ENCODE assay signal across 8 mouse cellular contexts in the genomic region with DNA sequence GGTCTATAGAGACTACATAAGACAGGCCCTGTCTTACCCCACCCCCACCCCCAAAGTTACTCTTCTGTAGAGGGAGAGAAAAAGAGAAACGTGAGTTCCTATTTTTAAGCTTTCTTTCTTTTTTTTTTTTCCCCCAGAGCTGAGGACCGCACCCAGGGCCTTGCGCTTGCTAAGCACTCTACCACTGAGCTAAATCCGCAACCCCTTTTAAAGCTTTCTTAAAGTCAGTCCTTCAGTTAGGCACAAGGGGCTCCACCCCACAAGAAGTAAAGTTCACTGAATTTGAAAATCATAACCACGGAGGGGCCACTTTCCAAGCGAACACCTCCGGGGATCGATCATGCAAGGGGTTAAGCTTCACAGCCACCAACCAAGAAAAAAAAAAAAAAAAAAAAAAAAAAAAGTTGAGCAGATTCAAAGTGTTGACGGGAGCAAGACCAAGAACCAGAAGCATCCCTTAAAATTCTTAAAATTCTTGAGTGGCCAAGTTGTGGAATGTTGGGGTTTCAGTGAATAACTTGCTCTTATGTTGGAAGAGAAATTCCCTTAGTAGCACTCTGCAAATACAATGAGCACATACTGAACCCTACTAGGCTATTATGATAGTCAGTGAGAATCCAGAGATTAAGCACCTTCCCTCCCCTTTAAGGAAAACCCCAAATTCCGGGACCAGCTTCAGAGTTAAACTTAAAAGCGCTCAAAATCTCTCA. TPM values are rescaled to one million over a fixed set of nuclear protein-coding genes. Genes with fewer than 3 reads are reported as not detected.
A peak's percentile ranks its signal among the peaks of the same experiment; 100 is the strongest.
DNase-seq lines count a peak whose midpoint lies in the region; ATAC-seq and TF ChIP-seq lines count a peak whose summit lies in the region.

No protein-coding gene starts in this region.

- H3K9me3 ChIP-seq in heart, embryonic 10.5 days, result no peaks in the 10 kb centered on the region
- H3K9me3 ChIP-seq in ES-E14 (ENCODE audit: control insufficient read depth, insufficient read depth, low read depth, low read length), result no peaks in the 10 kb centered on the region
- H3K9me3 ChIP-seq in heart, embryonic 16.5 days (replicated peaks; ENCODE audit: control insufficient read depth, low read length), result no peaks in the 10 kb centered on the region

- ATAC-seq in heart, embryonic 16.5 days (replicated peaks; ENCODE audit: extremely low read depth, insufficient read depth, low FRiP score), result no peak

- peak overlapping the region; percentile 81 for H3K9ac ChIP-seq in ES-E14 (ENCODE audit: insufficient read depth, low read depth, low read length, poor library complexity, severe bottlenecking)
- H3K9ac ChIP-seq in heart, embryonic 16.5 days (ENCODE audit: low read length), result peak overlapping the region; percentile 84

- in situ Hi-C loops in ES-E14 (cut with MboI; ENCODE audit: low sequenced_read_pairs in 2 of 2, unreplicated experiment in 2 of 2), result no loop called here

- peak overlapping the region; percentile 75 for H3K4me3 ChIP-seq in heart, embryonic 10.5 days
- peak overlapping the region; percentile 83 to 85 for H3K4me3 ChIP-seq in ES-E14 (ENCODE audit: insufficient read depth in 1 of 2, low read depth in 1 of 2, low read length in 2 of 2, poor library complexity in 1 of 2, severe bottlenecking in 1 of 2)
- H3K4me3 ChIP-seq in heart, embryonic 16.5 days (ENCODE audit: low read length), result peak overlapping the region; percentile 89
- peak overlapping the region; percentile 97 for H3K4me3 ChIP-seq in macrophage (ENCODE audit: inconsistent target)

- peak overlapping the region; percentile 97 for H3K4me2 ChIP-seq in heart, embryonic 16.5 days (ENCODE audit: low read depth, low read length)

- no peaks in the 10 kb centered on the region for H3K36me3 ChIP-seq in heart, embryonic 10.5 days
- H3K36me3 ChIP-seq in ES-E14 (ENCODE audit: control insufficient read depth, insufficient read depth, low read length, poor library complexity, severe bottlenecking) (no peaks in the 10 kb centered on the region), macrophage (ENCODE audit: inconsistent target) (peaks cover under 1% of the 10 kb centered on the region; the same call in 1 of the 2 replicates)
- no peaks in the 10 kb centered on the region for H3K36me3 ChIP-seq in heart, embryonic 16.5 days (ENCODE audit: control insufficient read depth, insufficient read depth)

- H3K27me3 ChIP-seq in heart, embryonic 10.5 days (ENCODE audit: insufficient read depth, poor library complexity, severe bottlenecking), result no peaks in the 10 kb centered on the region
- no peaks in the 10 kb centered on the region for H3K27me3 ChIP-seq in heart, embryonic 16.5 days (ENCODE audit: control insufficient read depth, insufficient read depth, low read length)

- H3K4me1 ChIP-seq in heart, embryonic 10.5 days, result 0 out of 2 replicates have a peak, but pooled peaks cover 3% of the 10 kb centered on the region
- no peaks in the 10 kb centered on the region; a peak in 1 of 4 replicates for H3K4me1 ChIP-seq in ES-E14 (ENCODE audit: control insufficient read depth in 2 of 2, insufficient read depth in 2 of 2, low read length in 2 of 2, poor library complexity in 1 of 2)
- peaks cover 12% of the 10 kb centered on the region for H3K4me1 ChIP-seq in heart, embryonic 16.5 days (ENCODE audit: control insufficient read depth, insufficient read depth, low read length)

- peaks cover 60% of the 10 kb centered on the region for H3K79me2 ChIP-seq in macrophage (ENCODE audit: inconsistent target)

- peak; percentile 39 for DNase-seq in heart, embryonic 10.5 days (ENCODE audit: low spot score)
- DNase-seq in heart, adult 9 months (ENCODE audit: low spot score in 2 of 2), result no peak
- no peak for DNase-seq in ES-E14 (ENCODE audit: low read depth, low spot score)
- DNase-seq in right cerebral cortex, postnatal 14 days, result no peak
- DNase-seq in cerebellum, postnatal 25 days, result no peak
- no peak for DNase-seq in layer of hippocampus, adult 11-12 months (ENCODE audit: low spot score)

- peak overlapping the region; percentile 90 for H3K27ac ChIP-seq in heart, embryonic 10.5 days
- H3K27ac ChIP-seq in ES-E14 (ENCODE audit: insufficient read depth, low read depth, low read length, poor library complexity, severe bottlenecking) (no peak overlapping the region), macrophage (peak overlapping the region; percentile 84)
- H3K27ac ChIP-seq in heart, embryonic 16.5 days (ENCODE audit: low read length), result 0 out of 2 replicates have a peak overlapping the region, but pooled peaks have one; percentile 69

- 16% methylated on average over 11 of the region's 11 CpGs for WGBS in heart, embryonic 10.5 days
- WGBS in heart, embryonic 16.5 days, result 16% methylated on average over 11 of the region's 11 CpGs
- WGBS in macrophage (ENCODE audit: missing documents), result 0% methylated on average over 10 of the region's 11 CpGs

TF ChIP-seq in ES-E14, 5 proteins besides CTCF, POLR2A, EP300 and RAD21:
- no peak for TF ChIP-seq HCFC1 (IDR thresholded peaks at IDR 0.05; ENCODE audit: borderline replicate concordance, insufficient read depth, low read length)
- TF ChIP-seq CHD2 (IDR thresholded peaks at IDR 0.05; ENCODE audit: low read depth, low read length), result no peak
- peak; percentile 94 for TF ChIP-seq ZNF384 (IDR thresholded peaks at IDR 0.05; ENCODE audit: low read depth, low read length)
- no peak for TF ChIP-seq ZC3H11A (IDR thresholded peaks at IDR 0.05; ENCODE audit: borderline replicate concordance, low read depth, low read length)
- TF ChIP-seq MAFK (IDR thresholded peaks at IDR 0.05; ENCODE audit: insufficient read depth, low read depth, low read length), result no peak

RNA-seq across cellular contexts. Expression of gene Samhd1, which starts 1.1 kb away (rescaled TPM):
- polyA plus RNA-seq in heart, embryonic 10.5 days (2016; fragmentation: Nextera tagmentation; extraction: Ambion mirVana), result 20.3 and 26.6 TPM in 2 replicates
- 23.5 and 25.7 TPM in 2 replicates for total RNA-seq in ES-E14 (2012; rRNA removed)
- polyA plus RNA-seq in heart, embryonic 16.5 days (2015; fragmentation: Nextera tagmentation; extraction: Ambion mirVana), result 15.3 and 17.0 TPM in 2 replicates
- total RNA-seq in macrophage (2018; cell fraction: chromatin; rRNA removed), result 1,000 to 10,000 TPM in 14 of 26 experiments, 100 to 1,000 TPM in 12; 128 to 4,072 (median 1,137) TPM
- total RNA-seq in macrophage (2018; cell fraction: cytosol; rRNA removed), result 1,000 to 10,000 TPM in 12 of 26 experiments, 100 to 1,000 TPM in 14; 356 to 1,418 (median 770) TPM
- 1,000 to 10,000 TPM in 13 of 26 experiments, 100 to 1,000 TPM in 13; 181 to 3,071 (median 1,067) TPM for total RNA-seq in macrophage (2018; cell fraction: nucleus; rRNA removed)
- 206 to 608 TPM (median 460 TPM) in 3 replicates for polyA plus RNA-seq in macrophage (2018)

RNA-seq across cellular contexts. Expression of gene Tldc2, which starts 47.1 kb away (rescaled TPM):
- polyA plus RNA-seq in heart, embryonic 10.5 days (2016; fragmentation: Nextera tagmentation; extraction: Ambion mirVana), result not detected in 2 replicates
- not detected in 2 replicates for total RNA-seq in ES-E14 (2012; rRNA removed)
- polyA plus RNA-seq in heart, embryonic 16.5 days (2015; fragmentation: Nextera tagmentation; extraction: Ambion mirVana), result not detected in 2 replicates
- total RNA-seq in macrophage (2018; cell fraction: chromatin; rRNA removed), result 1 to 10 TPM in 2 of 26 experiments, not detected in 24; 1.6 to 2.6 TPM
- not detected for total RNA-seq in macrophage (2018; cell fraction: cytosol; rRNA removed)
- not detected for total RNA-seq in macrophage (2018; cell fraction: nucleus; rRNA removed)
- polyA plus RNA-seq in macrophage (2018), result not detected in 3 replicates

RNA-seq across cellular contexts. Expression of gene Soga1, which starts 54.9 kb away (rescaled TPM):
- 2.2 and 3.9 TPM in 2 replicates for polyA plus RNA-seq in heart, embryonic 10.5 days (2016; fragmentation: Nextera tagmentation; extraction: Ambion mirVana)
- total RNA-seq in ES-E14 (2012; rRNA removed), result 11.8 and 12.8 TPM in 2 replicates
- 1.7 and 3.1 TPM in 2 replicates for polyA plus RNA-seq in heart, embryonic 16.5 days (2015; fragmentation: Nextera tagmentation; extraction: Ambion mirVana)
- total RNA-seq in macrophage (2018; cell fraction: chromatin; rRNA removed), result 100 to 1,000 TPM in 1 of 26 experiments, 10 to 100 TPM in 25; 12.2 to 152 (median 35.2) TPM
- 10 to 100 TPM in 14 of 26 experiments, 1 to 10 TPM in 12; 5.1 to 30.7 (median 12.8) TPM for total RNA-seq in macrophage (2018; cell fraction: cytosol; rRNA removed)
- total RNA-seq in macrophage (2018; cell fraction: nucleus; rRNA removed), result 10 to 100 TPM in 25 of 26 experiments, 1 to 10 TPM in 1; 10.0 to 61.1 (median 26.6) TPM
- polyA plus RNA-seq in macrophage (2018), result 8.1 to 15.4 TPM (median 10.2 TPM) in 3 replicates
